Mouse (Mus musculus): ENCODE measurements at regions not wholly inside any gene's neighbourhood (a gene's known extent, or its start where the extent isn't known, plus 50 kb on each side); places are given as distances from the start of the nearest gene placed in this dataset.

DNA sequence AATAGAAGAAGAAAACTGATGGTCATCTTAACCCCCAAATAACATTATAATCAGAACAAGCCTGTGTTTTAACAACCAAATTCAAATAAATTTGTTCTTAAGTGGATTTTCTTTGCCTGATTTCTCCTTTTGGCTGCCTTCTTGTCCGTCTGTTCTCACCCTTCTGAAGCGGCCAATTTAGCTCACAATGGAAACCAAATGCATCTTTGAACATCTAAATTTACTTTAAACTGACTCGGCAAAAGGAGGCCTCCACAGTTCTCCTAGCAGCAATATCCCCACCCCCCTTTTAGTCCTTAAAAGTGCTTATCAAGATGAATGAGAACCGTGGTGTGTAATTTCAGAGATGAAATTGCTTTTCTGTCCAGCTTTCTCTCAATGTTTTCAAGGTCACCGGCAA is 389.6 kb upstream of the Adamts16 start:
- DNase-seq: no peak

- DNase-seq: no peak
These were observed 373.2 kb upstream of the Adamts16 start for GRCm38 (mm10) chr13:71214776-71215175.

DNA sequence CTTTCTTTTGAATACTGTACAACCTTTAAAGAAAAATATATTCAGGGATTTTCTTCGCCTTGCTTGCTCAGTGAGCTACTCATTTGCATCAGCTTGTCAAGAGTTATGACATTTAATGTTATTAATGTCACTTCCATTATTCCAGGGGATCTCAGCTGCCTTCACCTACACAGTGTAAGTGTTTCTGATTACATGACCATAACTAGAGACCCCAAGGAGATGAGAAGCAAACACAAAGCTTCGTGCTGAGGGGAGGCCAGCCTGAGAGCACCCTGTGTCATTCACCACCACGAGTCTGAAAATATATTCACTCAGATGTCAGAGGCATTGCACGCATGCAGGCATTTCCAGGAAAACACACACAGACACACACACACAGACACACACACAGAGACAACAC is 369.8 kb upstream of the Adamts16 start:
- no peak for DNase-seq

GRCm38 (mm10) chr13:71210658-71211251 is 369.1 kb upstream of the Adamts16 start:
- no peak for DNase-seq

GRCm38 (mm10) chr13:71205708-71206107 is 364.1 kb upstream of the Adamts16 start:
- no peak for DNase-seq

GRCm38 (mm10) chr13:71200656-71201055 is 359.0 kb upstream of the Adamts16 start:
- no peak for DNase-seq

- DNase-seq: no peak
These were observed 354.1 kb upstream of the Adamts16 start for GRCm38 (mm10) chr13:71195675-71196074.

- DNase-seq: no peak
These were observed 342.9 kb upstream of the Adamts16 start for GRCm38 (mm10) chr13:71184500-71184899.

GRCm38 (mm10) chr13:71179083-71179482 is 337.5 kb upstream of the Adamts16 start:
- DNase-seq: no peak

DNA sequence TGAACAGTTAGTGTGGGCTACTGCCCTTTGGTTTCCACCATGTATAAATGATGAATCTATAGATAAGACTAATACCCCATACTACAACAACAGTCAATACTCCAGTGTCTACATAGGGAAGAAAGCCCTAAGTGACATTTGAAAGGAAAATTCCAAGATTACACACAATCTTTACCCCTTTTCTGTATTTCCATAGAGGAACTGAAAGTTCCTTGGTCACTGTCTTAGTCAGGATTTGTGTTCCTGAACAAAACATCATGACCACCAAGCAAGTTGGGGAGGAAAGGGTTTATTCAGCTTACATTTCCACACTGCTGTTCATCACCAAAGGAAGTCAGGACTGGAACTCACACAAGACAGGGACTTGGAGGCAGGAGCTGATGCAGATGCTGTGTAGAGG is 332.7 kb upstream of the Adamts16 start:
- DNase-seq: no peak

DNA sequence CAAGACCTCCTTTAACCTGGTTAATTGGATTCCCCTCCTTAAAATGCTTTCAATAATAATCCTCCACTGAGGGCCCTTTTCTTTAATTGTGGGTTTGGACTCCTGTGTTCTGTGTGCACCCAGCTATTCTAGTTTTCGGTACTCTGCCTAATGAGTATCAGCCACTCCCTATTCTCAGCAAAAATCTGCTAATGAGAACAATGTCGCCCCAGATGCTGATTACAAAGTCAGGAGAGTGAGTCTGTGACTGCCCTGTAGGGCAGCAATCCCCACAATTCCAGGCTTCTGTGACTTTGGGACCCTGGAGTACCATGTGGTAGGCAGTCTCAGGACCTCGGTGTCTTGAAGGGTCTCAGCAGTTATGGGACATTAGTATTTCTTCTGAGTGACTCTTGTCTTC is 324.6 kb upstream of the Adamts16 start:
- DNase-seq: no peak

DNA sequence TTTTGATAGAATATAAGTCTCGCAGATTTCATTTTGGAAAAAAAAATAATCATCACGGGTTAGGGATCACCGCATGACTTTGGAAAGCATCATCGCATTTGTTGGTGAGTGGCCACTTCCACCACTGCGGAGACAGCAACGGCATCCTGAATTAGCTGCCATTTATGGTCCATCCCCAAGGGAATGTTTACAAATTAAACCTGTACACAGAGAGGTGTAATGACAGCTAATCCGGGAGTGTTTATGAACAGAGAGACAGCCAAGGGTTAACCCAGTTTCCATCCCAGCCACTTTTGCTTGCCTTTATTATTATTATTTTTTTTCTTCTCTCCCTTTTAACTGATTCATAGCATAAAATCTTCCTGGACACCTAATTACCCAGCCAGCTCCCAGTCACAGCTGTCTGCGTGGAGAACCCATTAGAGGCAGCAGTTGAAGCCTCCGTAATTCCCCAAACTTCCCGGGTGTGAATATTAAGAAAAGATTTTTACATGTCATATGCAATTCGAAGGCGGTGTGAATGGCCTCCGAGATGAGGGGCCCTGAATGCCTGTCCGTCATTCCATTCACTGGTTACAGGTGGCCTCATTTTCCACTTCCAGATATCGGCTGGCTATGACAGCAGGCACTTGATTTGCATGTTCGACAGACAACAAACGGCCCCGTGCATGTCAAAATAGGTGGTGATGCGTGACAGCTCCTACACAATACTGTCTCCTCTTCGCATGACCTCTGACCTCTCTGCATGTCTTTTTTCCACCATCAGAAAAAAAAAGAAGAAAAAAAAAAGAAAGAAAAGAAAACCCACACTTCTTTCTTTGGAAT is 323.7 kb upstream of the Adamts16 start:
- no peak for DNase-seq

DNA sequence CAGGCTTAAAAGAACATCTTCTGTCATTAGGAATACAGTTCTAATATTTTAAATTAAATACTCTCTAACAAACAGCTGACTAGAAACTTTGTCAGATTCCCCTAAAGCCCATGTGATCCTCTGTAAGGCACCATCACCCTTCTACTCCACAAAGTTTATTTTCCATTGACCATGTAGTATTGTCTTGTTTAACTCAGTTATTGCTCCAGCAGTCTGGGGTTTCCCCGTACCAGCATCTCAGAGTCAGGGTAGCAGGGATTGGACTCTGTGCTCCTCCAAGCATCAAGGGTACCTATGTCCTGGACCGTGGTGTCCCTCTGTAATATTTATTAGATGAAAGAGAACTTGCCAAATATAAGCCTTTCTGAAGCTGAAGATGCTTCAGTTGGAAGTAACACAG is 322.4 kb upstream of the Adamts16 start:
- DNase-seq: no peak

- no peak for DNase-seq
These were observed 321.3 kb upstream of the Adamts16 start for GRCm38 (mm10) chr13:71162952-71163351.

DNA sequence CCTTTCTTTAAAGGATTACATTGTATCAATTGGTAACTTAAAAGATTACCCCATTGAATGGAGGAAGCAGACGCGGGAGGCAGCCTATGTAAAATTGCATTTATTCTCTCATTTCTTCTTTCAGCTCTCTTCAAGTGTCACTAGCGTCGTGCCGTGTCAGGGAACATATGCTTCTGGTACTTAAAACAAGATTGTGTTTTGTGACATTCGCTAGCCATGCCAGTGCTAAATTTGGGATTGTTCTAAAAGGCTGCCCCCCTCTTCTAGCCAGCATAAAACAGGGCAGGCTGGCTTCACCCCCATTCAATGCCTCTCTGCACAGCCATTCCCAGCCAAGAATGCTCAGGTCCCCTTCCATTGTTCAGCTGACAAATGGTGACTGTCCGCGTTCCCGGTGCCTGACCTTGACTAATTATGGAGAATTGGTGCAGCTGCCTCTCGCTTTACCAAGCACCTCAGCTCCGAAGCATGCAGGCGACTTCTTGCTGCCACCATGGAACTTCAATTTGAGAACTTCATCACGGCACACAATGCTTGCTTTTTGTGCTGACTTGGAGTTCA is 316.8 kb upstream of the Adamts16 start:
- DNase-seq: no peak

GRCm38 (mm10) chr13:71157656-71158299 is 316.2 kb upstream of the Adamts16 start:
- DNase-seq: no peak

DNA sequence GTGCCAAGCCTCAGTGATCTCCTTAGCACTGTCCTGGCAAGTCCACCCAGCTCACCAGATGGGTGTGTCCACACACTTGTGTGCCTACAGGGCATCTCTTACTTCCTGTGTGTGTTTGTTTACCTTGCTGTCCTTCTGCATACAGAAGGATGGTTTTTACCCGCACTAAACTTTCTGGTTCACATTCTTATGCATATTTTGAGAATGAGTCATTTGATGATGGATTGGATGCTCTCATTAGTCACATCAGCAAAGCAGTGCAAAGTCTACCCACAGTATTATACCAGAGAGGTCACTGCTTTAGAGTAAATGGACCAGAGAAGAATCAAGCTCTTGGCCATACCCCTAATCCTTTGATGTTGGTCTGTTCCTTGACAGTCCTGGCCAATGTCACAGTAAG is 308.5 kb upstream of the Adamts16 start:
- no peak for DNase-seq

GRCm38 (mm10) chr13:71149303-71149696 is 307.7 kb upstream of the Adamts16 start:
- no peak for DNase-seq

- DNase-seq: no peak
These were observed 307.1 kb upstream of the Adamts16 start for GRCm38 (mm10) chr13:71148491-71149302.

GRCm38 (mm10) chr13:71146859-71147443 is 305.3 kb upstream of the Adamts16 start:
- DNase-seq: no peak

- DNase-seq: no peak
These were observed 297.2 kb upstream of the Adamts16 start for GRCm38 (mm10) chr13:71138745-71139312.
